Mouse (Mus musculus): Measurements from ENCODE around the gene Hist1h2bc.
"Not testable (repeated sequence)": the region's sequence is repeated elsewhere in the genome, so short reads cannot be mapped to it uniquely, and the experiment has no call there.

The Hist1h2bc gene

GRCm38 (mm10) chr13:23683755-23684281 is at the start of gene Hist1h2bc, which contains the start of gene Hist1h2ac:
Gene Hist1h2bc, plus strand, starts transcription at chr13:23684199.
Gene Hist1h2ac, minus strand, starts transcription at chr13:23683948.
- peak; percentile 94 for DNase-seq (ENCODE audit: low spot score)

DNA sequence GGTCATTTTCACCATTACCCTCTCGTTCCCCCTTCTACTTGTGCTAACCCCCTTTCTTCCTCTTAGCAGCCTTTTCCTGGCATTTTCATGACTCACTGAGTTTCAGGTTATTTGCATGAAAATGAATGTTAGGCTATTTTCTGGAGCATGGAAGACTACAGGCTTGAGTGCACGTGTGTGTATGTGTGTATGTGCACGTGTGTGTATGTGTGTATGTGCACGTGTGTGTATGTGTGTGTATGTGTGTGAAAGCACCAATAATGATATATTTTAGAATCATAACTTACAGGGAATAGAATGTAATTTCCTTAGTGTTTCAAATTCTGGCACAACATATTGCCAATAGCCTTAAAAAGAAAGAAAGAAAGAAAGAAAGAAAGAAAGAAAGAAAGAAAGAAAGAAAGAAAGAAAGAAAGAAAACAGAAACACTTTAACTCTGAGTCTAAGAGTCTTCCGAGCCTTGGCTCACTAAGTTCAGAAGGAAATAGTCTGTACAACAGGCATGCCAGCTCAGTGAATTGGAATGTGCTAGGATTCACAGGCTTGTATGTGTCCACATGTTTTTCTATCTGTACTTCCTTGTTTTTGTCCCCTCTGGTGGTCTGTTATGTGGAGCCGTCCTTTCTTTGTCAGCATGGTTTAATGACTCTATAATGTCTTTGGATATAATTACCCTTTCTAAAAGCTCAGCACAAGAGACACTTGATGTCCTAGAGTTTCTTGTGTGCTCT is 24.2 kb upstream of the Hist1h2bc start:
- no peak for DNase-seq (ENCODE audit: low spot score)

DNA sequence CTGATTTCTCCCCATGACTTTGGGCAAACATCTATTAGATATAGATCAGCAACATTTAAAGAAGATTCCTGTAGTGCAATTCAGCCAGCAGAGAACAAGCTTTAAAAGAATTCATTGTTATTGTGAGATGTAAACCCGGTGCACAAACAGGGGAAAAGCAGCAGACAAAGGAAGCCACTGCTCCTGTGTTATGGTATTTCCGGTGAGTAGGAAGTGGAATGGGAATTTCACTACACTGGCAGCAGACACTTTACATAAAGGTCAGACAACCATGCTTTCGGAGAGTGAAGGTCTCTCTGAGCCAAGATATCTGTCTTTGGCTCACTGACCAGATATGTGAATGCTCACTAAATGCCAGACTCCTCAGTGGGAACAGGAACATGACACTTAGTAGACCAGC is 21.5 kb upstream of the Hist1h2bc start:
- no peak for DNase-seq (ENCODE audit: low spot score)

- no peak for DNase-seq (ENCODE audit: low spot score)
Observed at GRCm38 (mm10) chr13:23681990-23682582, 1.9 kb upstream of the Hist1h2bc start.

GRCm38 (mm10) chr13:23682623-23682946 is 1.4 kb upstream of the Hist1h2bc start:
- no peak for DNase-seq (ENCODE audit: low spot score)

DNA sequence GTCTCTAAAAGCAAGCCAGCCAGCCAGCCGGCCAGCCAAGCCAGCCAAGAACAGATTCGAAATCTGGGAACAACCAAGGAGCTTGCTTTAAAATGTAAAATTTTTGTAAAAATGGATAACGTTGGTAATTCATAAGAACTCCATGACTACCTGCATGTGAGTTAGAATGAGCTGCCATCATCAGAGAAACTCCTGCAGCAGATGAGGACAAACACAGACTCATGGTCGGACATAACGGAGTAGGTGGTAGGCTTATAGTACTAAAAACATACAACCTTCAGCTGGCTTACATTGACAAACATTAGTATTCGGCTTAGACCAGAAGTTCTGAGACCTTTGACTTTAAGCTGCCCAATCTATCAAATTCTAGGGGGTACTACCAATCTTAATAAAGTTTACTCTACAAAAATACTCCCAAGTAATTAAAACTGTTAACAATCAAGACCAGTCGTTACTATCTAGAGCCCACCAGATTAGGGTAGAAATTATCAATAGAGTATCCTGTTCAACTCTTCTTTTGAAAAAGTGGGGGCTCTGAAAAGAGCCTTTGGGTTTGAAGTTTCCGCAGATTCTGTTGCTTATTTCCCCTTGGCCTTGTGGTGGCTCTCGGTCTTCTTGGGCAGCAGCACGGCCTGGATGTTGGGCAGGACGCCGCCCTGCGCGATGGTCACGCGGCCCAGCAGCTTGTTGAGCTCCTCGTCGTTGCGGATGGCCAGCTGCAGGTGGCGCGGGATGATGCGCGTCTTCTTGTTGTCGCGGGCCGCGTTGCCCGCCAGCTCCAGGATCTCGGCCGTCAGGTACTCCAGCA is 848 bp upstream of the Hist1h2bc start:
- not testable (repeated sequence) for DNase-seq (ENCODE audit: low spot score)

DNA sequence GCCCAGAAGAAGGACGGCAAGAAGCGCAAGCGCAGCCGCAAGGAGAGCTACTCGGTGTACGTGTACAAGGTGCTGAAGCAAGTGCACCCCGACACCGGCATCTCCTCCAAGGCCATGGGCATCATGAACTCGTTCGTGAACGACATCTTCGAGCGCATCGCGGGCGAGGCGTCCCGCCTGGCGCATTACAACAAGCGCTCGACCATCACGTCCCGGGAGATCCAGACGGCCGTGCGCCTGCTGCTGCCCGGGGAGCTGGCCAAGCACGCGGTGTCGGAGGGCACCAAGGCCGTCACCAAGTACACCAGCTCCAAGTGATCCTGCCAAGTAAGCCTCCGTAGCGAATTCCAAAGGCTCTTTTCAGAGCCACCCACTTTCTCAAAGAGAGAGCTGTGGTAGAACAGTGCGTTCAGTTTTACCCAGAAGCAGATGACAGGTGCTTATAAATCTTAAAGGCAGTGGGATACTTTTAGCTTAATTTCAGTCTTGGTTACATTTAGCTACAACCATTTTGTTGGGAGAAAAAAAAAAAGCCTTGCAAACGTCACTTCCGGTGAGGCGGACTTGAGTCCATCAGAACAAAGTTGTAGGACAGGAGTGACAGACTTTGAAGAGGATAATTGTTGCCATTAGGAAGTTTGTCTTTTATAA is 421 bp downstream of the Hist1h2bc start:
- DNase-seq (ENCODE audit: low spot score) = not testable (repeated sequence)

DNA sequence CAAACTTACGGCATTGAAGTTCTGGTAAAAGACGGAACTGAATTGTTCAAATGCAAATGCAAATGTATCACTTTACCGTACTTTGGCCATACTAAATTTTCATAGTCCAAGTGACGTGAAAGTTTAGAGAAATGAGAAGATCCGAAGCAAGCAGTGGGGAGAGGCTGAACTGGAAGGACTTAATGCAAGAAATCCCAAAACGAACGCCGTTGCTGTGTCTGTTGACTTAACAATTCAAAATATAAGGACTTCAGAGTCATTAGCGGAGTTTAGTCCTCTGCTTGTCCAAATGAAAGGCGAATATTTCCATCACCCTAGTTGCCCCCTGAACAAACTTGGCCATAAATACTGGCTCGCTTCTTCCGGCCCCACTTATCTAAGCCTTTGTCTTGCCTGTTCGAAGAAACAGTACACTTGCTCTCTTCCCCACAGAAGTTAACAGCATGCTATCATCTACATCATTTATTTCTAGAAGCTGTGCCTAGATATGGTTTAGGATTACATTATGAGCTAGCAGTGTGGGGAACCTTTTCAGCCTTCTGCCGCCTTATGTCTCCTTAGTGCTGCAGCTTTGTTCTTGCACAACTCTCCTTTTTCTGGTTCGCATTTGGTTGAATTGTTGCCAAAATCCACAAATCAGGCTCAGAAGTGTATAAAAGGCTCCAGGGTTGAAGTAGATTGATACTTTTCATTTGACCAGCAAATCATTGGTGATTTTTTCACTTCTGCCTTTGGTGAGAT is 1.3 kb downstream of the Hist1h2bc start:
- DNase-seq (ENCODE audit: low spot score) = no peak

DNA sequence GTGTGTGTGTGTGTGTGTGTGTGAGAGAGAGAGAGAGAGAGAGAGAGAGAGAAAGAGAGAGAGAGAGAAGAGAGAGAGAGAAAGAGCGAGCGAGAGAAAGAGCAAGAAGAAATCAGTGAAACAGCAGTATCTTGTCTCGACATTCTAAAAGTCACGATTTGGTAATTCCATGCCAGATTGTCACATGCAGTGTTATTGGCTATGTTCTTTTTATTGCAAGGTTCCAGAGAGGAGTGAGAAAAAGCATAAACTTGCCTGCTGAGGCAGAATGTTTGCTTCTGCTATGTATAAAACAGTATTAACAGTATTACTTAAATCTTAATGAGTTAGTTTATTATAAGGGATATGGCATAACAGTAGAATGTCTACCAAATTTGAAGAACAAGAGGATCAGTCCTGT is 2.0 kb downstream of the Hist1h2bc start:
- DNase-seq (ENCODE audit: low spot score) = no peak

GRCm38 (mm10) chr13:23687181-23687580 is 3.2 kb downstream of the Hist1h2bc start:
- no peak for DNase-seq (ENCODE audit: low spot score)

DNA sequence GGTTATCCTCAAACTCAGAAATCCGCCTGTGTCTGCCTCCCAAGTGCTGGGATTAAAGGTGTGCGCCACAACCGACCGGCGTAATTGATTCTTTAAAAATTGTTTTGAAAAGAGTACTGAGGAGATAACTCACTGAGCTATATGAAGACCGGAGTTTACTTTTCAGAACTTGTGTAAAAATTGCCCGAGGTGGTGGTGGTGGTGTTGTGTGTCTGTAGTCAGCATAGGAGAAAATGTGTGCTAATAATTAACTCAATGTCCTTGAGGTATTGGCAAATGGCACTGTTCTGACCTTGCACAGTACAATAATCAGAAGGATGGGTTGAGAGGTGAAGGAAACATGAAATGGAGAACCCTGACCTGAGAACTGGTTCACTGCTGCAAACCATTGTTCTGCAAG is 3.9 kb downstream of the Hist1h2bc start:
- no peak for DNase-seq (ENCODE audit: low spot score)

DNA sequence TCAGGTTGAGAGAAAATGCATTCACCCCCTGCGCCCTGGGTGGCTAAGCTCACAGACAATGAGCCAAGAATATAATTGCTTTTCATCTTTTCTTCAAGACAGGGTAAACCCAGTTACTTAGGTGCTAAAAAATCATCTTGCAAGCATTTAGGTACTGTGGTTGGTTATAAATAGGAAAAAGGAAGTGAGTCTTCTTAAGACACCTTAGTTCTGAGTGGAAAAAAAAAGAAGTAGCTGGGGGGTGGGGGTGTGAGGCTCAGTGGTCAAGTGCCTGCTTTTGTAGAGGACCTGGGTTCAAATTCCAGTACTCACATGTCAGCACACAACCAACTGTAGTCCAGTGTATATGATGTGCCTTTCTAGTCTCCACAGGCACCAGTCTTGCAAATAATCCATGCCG is 5.0 kb downstream of the Hist1h2bc start:
- no peak for DNase-seq (ENCODE audit: low spot score)

GRCm38 (mm10) chr13:23689459-23689858 is 5.5 kb downstream of the Hist1h2bc start:
- no peak for DNase-seq (ENCODE audit: low spot score)

DNA sequence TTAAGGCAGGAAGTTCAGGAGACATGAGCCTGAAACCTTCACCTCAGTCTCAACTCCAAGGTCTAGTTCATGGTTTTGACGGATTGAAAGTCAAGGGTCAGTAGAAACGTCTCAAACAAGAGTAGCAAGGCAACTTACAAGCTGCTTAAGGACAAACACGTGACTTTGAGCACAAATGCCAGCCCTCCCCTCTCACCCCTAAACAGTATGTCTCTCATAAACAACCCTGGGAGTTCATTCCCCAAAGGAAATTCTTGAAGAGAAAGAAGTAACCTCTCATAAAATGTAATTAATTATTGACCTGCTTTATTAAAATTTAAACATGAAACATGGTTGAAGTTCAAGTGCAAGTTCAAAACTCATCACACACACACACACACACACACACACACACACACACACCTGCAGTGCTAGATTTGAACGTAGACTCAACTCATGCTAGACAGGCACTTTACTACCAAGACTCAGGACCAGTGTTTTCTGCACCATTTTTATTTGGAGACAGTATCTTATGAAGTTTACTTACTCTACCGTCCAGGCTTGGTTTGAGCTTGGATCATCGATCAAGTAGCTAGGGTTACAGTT is 9.9 kb downstream of the Hist1h2bc start:
- DNase-seq (ENCODE audit: low spot score) = no peak

- DNase-seq (ENCODE audit: low spot score) = no peak
Observed at GRCm38 (mm10) chr13:23694956-23695355, 11.0 kb downstream of the Hist1h2bc start.

DNA sequence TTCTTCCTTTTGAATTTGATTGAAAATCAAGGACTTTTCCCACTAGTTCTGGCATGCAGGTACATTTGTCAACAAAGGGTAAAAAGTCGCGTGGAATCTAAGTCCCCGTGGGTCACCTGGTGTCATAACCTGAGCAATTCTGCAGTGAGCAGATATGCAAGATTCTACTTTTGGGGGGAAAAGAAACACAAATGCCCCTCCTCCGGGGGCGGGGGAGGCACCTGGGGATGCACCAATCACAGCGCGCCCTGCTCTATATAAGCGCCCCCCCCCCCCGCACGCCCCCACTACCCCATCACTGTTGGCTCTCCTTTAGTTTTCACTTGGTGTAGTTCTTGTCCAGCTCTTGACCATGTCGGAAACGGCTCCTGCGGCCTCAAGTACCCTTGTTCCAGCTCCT is 11.5 kb downstream of the Hist1h2bc start, which contains the start of gene Hist1h1t:
Hist1h1t (plus strand) TSS at position 301 of the 400 bp plus-strand sequence.
- DNase-seq (ENCODE audit: low spot score) = no peak

GRCm38 (mm10) chr13:23696061-23696474 is 12.1 kb downstream of the Hist1h2bc start:
- no peak for DNase-seq (ENCODE audit: low spot score)

- no peak for DNase-seq (ENCODE audit: low spot score)
Observed at GRCm38 (mm10) chr13:23697491-23698299, 13.7 kb downstream of the Hist1h2bc start.

DNA sequence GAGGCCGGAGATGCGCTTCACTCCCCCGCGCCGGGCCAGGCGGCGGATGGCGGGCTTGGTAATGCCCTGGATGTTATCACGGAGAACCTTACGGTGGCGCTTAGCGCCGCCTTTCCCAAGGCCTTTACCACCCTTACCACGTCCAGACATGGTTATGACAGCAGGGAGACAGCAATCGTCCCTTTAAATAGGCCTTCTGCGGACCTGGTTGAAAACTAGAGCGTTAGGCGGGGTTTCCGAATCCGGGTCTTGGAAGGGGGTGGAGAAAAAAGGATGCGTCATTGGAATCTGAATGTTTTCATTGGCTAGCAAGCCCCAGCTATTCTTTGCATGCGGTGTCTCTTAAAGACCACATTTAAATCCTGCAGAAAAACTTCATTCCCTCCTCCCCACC is 14.3 kb downstream of the Hist1h2bc start, which contains the start of gene Hist1h4c:
Hist1h4c (minus strand) TSS at position 155 of the 394 bp plus-strand sequence.
- peak; percentile 100 for DNase-seq (ENCODE audit: low spot score)

DNA sequence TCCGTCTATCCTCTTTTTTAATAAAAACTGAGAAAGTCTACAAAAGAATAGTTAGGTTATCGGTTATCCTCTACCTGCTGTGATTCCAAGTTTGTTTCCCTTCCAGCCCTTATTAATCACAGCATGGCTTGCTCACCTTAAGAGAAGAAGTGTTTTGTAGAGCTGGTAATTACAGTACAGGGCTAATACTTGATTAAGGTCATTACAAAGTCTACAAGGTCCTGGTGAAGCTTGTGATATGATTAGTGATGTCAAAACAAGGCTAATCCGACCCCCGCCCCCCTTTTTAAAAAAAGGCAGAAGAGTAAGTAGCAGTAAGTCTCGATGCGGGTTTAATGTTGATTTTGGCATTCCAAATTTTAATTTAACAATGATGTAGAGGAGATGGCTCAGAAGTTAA is 15.0 kb downstream of the Hist1h2bc start:
- no peak for DNase-seq (ENCODE audit: low spot score)

Data from layer of hippocampus, adult 9-10 months (tissue).